Mouse (Mus musculus): ENCODE measurements around the gene Irf9.

The Irf9 gene

GRCm38 (mm10) chr14:55580731-55581130, 22.6 kb upstream of the Irf9 start:
- DNase-seq (ENCODE audit: low spot score in 2 of 2), result no peak

DNA sequence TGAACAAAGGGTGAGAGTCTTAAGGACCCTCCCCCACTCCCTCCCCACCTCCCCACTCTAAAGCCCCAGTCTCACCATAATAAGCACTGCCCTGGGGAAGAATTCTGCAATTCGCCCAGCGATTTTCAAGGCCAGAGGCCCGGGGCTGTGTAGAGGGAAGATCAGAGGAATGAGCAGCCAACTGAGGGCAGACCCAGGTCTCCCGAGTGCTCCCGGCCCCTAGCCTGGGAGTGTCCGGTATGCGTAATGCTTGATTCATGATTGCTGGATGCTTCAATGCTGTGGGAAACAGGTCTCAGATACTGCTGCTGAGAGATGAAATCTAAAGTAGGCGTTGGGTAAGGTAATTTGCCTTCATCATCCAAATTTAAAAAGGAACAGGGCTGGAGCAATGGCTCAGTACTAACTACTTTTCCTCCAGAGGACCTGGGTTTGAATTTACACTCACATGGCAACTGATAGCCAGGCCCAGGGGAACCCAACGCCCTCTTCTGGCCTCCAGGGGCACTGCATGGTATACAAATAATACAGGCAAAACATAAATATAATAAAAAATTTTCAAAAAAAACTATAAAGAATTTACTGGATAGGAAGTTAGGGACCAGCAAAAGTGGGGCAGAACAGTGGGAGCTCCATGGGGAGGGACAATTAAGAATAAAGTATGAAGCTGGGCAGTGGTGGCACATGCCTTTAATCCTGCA, 21.2 kb upstream of the Irf9 start:
- DNase-seq (ENCODE audit: low spot score in 2 of 2), result no peak

DNA sequence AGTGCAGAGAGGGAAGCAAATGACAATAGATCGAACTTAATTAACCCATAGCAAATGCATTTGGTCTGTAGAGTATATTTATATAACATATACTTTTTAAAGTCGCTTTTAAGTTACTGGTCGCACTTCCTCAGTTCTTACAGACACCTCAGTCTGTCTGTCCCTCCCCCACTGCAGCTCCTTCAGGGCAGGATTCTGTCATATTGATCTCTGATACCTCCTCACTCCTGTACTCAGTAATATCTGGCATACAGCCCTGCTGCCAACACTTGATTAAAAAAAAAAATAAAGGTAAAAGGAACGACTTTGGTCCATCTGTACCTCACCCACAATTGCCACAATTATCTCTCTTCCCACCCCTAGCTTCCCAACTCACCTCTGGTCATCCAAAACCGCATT, 19.1 kb upstream of the Irf9 start:
- no peak for DNase-seq (ENCODE audit: low spot score in 2 of 2)

GRCm38 (mm10) chr14:55584702-55585565, 18.4 kb upstream of the Irf9 start, which contains the start of gene Emc9:
Emc9 (minus strand) TSS chr14:55585302.
- DNase-seq (ENCODE audit: low spot score in 2 of 2), result peak; percentile 64 to 67

GRCm38 (mm10) chr14:55585566-55585960, 17.8 kb upstream of the Irf9 start:
- DNase-seq (ENCODE audit: low spot score in 2 of 2), result no peak

DNA sequence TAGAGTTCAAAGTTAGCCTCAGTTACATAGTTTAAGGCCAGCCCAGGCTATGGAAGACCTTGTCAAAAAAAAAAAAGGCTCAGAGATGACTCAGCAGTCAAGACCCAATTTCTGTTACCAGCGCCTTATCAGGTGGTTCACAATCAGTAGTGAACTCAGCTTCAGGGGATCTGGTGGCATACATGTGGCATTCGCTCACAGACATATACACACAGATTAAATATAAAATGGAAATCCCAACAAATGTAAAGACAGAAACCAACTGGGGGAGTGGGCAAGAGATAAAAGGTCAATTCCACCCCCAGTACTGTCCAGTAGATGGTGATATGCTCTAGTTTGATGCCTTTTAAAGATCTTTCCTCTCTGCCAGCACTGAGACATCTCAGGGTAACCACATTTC, 17.2 kb upstream of the Irf9 start:
- no peak for DNase-seq (ENCODE audit: low spot score in 2 of 2)

DNA sequence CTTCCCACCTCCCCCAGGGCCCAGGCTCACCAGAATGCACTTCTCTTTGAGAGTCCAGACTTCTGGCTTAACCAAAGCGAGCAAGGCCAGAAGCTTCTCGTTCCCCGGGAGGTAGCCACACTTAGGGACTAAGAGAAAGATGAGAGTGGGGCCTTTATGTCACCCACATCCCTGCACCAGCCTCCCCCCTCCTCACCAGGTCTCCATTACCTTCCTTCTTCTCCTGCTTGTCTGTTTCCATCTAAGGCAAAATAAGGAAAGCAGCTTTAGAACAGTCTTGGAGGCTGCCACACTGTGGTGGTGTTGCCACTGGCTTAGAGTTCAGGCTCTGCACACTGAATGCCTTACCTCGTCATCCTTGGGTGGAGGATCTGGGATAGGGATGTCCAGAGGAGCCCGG, 14.1 kb upstream of the Irf9 start:
- no peak for DNase-seq (ENCODE audit: low spot score in 2 of 2)

DNA sequence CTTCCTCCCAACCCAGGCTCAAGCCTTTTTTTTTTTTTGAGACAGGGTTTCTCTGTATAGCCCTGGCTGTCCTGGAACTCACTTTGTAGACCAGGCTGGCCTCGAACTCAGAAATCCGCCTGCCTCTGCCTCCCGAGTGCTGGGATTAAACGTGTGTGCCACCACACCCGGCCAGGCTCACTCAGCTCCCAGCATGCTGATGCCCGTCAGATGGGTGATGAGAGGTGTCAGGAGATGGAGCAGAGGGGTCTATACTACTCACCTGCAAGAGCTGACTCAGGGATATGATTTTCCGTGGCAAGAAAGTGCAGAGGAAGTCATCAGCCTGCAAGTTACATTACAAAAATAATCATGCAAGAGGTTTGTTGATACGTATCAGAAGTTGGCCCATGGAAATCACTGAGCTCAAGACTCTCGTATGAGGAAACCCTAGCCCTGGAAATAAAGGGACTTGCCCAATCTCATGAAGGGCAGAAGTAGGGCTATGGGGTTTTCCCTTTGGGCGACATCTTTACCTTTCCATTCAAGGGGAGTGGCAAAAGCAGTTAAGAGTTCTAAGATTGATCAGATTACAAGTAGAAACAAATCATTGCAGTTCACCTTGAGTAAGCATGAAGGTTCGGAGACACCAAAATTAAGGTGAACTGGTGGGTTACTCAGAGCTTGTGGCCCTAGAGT, 13.5 kb upstream of the Irf9 start:
- no peak for DNase-seq (ENCODE audit: low spot score in 2 of 2)

DNA sequence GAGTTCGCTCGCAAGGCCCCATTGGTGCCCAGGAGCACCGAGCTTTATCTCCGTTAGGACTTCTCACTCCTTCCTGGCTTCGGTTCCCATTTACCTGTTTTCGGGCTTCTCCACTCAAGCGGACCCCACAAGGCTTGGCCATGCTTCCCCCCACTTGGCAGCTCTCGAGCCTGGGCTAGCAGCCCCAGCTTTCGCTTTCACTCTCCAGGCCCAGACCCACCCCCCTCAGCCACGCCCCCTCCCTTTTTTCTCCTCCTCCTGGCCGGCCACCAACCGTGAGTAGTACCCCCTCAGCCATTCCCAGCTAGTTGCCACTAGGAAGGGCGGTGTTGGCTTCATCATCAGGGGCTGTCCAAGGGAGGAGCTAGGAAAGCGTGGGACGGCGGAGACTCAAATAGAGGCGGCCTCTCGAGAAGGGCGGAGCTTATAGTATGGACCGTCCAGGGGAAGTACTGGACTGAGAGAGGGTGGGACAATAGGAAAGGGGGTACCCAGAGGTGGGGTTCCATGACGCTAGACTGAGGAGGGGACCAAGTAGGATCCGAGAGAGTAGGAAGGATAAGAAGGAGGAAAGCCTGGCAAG, 12.5 kb upstream of the Irf9 start, which contains the start of gene Psme2:
TSS of gene Psme2 (minus strand) at position 366 of the 583 bp plus-strand sequence.
- DNase-seq (ENCODE audit: low spot score in 2 of 2), result peak; percentile 90 to 93

DNA sequence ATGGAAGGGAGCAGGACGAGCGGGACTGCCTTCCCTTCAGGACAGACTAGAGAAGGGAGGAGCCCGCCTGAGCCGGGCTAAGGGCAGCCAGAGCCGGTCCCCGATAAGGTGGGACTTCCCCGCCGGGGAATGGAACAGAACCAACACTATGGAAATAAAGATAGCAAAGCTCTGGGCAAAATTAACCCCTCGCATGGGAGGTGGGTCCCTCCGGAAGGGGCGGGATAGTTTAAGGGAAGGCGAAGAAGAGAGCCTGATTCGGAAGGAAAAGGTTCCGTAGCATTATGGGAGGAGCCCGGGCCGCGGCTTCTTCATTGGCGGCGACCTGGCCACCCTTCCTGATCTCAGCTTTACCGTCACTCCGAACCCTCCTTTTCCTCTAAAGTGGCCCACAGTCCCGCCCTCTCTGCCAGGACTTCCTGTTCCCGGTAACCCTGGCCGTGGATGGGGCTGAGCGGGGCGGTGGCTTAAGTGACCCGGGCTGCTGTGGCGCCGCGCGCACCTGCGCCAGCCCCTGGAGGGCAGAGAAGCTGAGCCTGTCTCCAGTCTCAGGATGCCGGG, 12.0 kb upstream of the Irf9 start, which contains the start of gene Rnf31:
TSS of gene Rnf31 (plus strand) at position 378 of the 561 bp plus-strand sequence.
- peak; percentile 93 to 96 for DNase-seq (ENCODE audit: low spot score in 2 of 2)

DNA sequence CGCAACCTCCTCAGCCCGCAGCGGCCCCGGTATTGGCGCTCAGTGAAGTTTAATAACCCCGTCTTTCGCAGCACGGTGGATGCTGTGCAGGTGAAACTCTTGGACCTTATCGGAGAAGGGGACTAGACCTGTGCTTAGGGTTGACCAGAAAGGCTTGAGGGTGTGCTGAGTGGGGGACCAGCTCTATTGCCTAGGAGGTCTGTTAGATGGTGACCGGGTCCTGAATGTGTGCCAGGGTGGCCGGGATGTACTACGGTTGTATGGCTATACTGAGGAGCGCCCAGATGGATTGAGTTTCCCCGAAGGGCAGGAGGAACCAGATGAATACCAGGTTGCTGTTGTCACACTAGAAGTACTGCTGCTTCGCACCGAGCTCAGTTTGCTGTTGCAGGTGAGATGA, 11.1 kb upstream of the Irf9 start:
- no peak for DNase-seq (ENCODE audit: low spot score in 2 of 2)

DNA sequence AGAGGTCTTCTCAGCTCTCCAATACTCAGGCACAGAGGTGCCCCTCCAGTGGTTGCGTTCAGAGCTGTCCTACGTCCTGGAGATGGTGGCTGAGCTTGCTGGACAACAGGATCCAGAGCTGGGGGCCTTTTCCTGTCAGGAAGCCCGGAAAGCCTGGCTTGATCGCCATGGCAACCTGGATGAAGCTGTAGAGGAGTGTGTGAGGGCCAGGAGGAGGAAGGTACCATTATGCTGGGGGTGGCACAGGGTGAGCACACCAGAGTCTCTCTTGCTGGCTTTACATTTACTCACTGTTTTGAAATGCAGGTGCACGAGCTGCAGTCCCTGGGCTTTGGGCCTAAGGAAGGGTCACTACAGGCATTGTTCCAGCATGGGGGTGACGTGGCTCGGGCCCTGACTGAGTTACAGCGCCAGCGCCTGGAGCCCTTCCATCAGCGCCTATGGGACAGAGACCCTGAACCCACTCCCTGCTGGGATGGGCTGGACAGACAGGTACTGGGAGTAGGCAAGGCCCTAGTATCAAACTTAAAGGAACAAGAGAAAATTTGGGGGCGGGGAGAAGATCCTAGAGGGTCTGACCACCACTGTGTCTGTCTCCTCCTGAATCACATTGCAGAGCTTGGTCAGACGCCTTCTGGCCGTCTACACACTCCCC, 7.2 kb upstream of the Irf9 start:
- DNase-seq (ENCODE audit: low spot score in 2 of 2), result no peak

DNA sequence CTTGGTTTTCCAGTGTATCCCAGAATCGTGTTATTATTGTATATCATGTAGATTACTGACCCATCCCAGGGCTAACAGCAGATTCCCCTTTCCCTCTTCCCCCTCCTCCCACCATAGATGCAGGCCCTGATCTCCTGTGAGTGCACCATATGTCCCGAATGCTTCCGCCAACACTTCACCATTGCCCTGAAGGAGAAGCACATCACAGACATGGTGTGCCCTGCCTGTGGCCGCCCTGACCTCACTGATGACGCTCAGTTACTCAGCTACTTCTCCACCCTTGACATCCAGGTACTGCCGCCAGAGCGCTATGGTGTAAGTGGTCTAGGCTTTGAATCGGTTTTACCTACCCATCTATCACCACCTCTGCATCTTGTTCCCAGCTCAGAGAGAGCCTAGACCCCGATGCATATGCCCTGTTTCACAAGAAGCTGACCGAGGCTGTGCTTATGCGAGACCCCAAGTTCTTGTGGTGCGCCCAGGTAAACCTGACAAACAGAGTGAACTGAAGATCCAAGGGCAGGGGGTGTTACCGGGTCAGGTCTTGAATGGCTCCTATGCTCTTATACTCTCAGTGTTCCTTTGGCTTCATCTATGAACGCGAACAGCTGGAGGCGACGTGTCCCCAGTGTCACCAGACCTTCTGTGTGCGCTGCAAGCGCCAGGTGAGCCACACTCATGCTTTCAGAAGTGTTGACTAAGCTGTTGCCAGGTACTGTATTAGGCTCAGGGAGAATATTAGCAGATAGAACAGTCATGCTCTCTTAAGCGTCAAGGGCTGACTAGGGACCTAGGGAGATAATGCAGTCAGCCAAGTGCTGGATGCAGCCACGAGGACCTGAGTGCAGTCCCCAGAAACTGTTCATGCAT, 4.6 kb upstream of the Irf9 start:
- no peak for DNase-seq (ENCODE audit: low spot score in 2 of 2)

- peak; percentile 76 to 87 for DNase-seq (ENCODE audit: low spot score in 2 of 2)
These were observed 534 bp downstream of the Irf9 start for GRCm38 (mm10) chr14:55603633-55604576.

DNA sequence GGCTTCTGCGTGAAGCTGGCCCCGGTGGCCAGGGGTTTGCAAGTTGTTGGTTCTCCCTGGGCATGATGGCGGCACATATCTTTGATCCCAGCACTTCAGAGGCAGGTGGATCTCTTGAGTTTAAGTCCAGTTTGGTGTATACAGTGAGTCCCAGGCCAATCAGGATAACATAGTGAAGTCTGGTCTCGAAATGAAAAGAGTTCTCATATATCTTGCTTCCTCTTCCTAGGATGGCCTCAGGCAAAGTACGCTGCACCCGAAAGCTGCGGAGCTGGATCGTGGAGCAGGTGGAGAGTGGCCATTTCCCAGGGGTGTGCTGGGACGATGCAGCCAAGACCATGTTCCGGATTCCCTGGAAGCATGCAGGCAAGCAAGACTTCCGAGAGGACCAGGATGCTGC, 1.5 kb downstream of the Irf9 start:
- no peak for DNase-seq (ENCODE audit: low spot score in 2 of 2)

- no peak for DNase-seq (ENCODE audit: low spot score in 2 of 2)
These were observed 2.5 kb downstream of the Irf9 start for GRCm38 (mm10) chr14:55605743-55606459.

- DNase-seq (ENCODE audit: low spot score in 2 of 2), result no peak
These were observed 5.0 kb downstream of the Irf9 start for GRCm38 (mm10) chr14:55608339-55608738.

GRCm38 (mm10) chr14:55613346-55613745, 10.0 kb downstream of the Irf9 start:
- DNase-seq (ENCODE audit: low spot score in 2 of 2), result no peak

Measured in frontal cortex, postnatal 36 days (tissue).